Mouse (Mus musculus) neural tube, embryonic 11.5 days (tissue): ENCODE measurements around the gene Avpr1b. TPM values are rescaled to one million over a fixed set of nuclear protein-coding genes. Genes with fewer than 3 reads are reported as not detected.
"Not testable (repeated sequence)": the region's sequence is repeated elsewhere in the genome, so short reads cannot be mapped to it uniquely, and the experiment has no call there.

Experiments used
- ATAC-seq: fragments of 200-750 bp; cut with Nextera tagmentation; 2 replicates; pipeline ENCODE4 v1.8.0; 2017; ENCODE audit warnings: moderate number of reproducible peaks, mild to moderate bottlenecking, moderate TSS enrichment, moderate library complexity; ENCODE audit not compliant: insufficient read depth, low FRiP score, low TSS enrichment
- DNase-seq: peaks from one replicate; pipeline ENCODE4 v3.0.0-alpha.2; 2015; ENCODE audit warnings: low spot score
- H3K27ac ChIP-seq: fragments of 300-500 bp; sonication (generic); 2 replicates; pipeline ENCODE4 v1.5.1; 2014; ENCODE audit warnings: low read depth, mild to moderate bottlenecking, low read length
- H3K27me3 ChIP-seq: fragments of 300-500 bp; sonication (generic); 2 replicates; pipeline ENCODE4 v1.6.1; 2014; ENCODE audit warnings: mild to moderate bottlenecking, low read length, mixed read lengths; ENCODE audit not compliant: control insufficient read depth, insufficient read depth
- H3K36me3 ChIP-seq: fragments of 300-500 bp; sonication (generic); 2 replicates; pipeline ENCODE4 v1.6.1; 2014; ENCODE audit warnings: mild to moderate bottlenecking, low read length, moderate library complexity, mixed read lengths; ENCODE audit not compliant: control insufficient read depth, insufficient read depth
- H3K4me1 ChIP-seq: fragments of 300-500 bp; sonication (generic); 2 replicates; pipeline ENCODE4 v1.6.1; 2014; ENCODE audit warnings: low read length, mixed read lengths; ENCODE audit not compliant: control insufficient read depth, insufficient read depth
- H3K4me2 ChIP-seq: fragments of 300-500 bp; sonication (generic); 2 replicates; pipeline ENCODE4 v1.6.1; 2014; ENCODE audit warnings: low read depth, mild to moderate bottlenecking, moderate library complexity
- H3K4me3 ChIP-seq: fragments of 300-500 bp; sonication (generic); 2 replicates; pipeline ENCODE4 v1.5.1; 2014; ENCODE audit warnings: low read depth, low read length
- H3K9ac ChIP-seq: fragments of 300-500 bp; sonication (generic); 2 replicates; pipeline ENCODE4 v1.6.1; 2014; ENCODE audit warnings: mild to moderate bottlenecking, low read length
- H3K9me3 ChIP-seq: fragments of 300-500 bp; sonication (generic); 2 replicates; pipeline ENCODE4 v1.6.1; 2016; ENCODE audit warnings: low read length; ENCODE audit not compliant: control insufficient read depth
- WGBS: fragments of 180-500 bp; shearing (Covaris S2); extraction: QIAGEN DNeasy Blood & Tissue Kit; methylation state at CpG from one replicate; pipeline ENCODE4 v1.1.7; 2014; 5-methylcytosine and 5-hydroxymethylcytosine counted together
- polyA plus RNA-seq: library from polyadenylated mRNA; unstranded; fragments of >200 nt; fragmentation: Nextera tagmentation; extraction: Ambion mirVana; gene quantifications from 2 replicates; pipeline ENCODE4 v1.2.1, GENCODE M21; 2014

The Avpr1b gene
- polyA plus RNA-seq, 1 experiment from 2014 or later, result not detected

DNA sequence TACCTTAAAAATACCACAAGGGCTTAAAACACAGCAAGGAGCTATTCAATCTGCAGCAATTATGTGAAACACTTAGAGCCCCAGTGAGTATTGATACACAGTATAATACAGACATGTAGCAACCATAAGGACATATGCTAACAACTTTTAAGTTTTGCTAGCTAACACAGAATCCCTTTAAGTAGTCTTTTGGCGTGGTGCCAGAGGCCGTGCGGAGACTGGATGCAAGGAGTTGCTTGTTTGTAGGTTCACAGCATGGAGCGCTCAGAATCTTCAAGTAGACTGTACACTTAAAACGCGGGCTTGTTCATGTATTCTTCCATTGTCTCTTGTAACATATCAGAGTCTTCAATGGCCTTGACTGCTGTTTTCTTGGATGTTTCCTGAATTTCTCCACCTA lies 33.2 kb downstream of the Avpr1b start:
- ATAC-seq, H3K27ac ChIP-seq, H3K36me3 ChIP-seq, H3K9ac ChIP-seq, H3K4me3 ChIP-seq, H3K9me3 ChIP-seq, H3K4me1 ChIP-seq, H3K4me2 ChIP-seq, H3K27me3 ChIP-seq: not testable (repeated sequence)
- 88% methylated on average over 6 of the region's 6 CpGs for WGBS
- DNase-seq, result peak; percentile 20

- Histone ChIP-seq H3K9ac (no peak overlapping the region), H3K27ac (no peak overlapping the region), H3K27me3 (no peaks in the 10 kb centered on the region), H3K4me1 (no peaks in the 10 kb centered on the region), H3K4me2 (no peak overlapping the region), H3K9me3 (no peaks in the 10 kb centered on the region), H3K4me3 (no peak overlapping the region), H3K36me3 (no peaks in the 10 kb centered on the region)
- no peak for ATAC-seq
- no peak for DNase-seq
Observed at GRCm38 (mm10) chr1:131634495-131634894, 35.5 kb downstream of the Avpr1b start.

GRCm38 (mm10) chr1:131637791-131638540 lies 38.9 kb downstream of the Avpr1b start, which contains the start of gene Ctse:
Ctse (plus strand) TSS chr1:131638306.
- no peak within 1 kb of the TSS for H3K4me2 ChIP-seq
- no peaks in the 10 kb centered on the region for H3K9me3 ChIP-seq
- H3K4me3 ChIP-seq, result no peak within 1 kb of the TSS
- DNase-seq (no peak), ATAC-seq (no peak)
- H3K9ac ChIP-seq, result no peak within 1 kb of the TSS
- no peak within 1 kb of the TSS for H3K27ac ChIP-seq
- no peaks in the 10 kb centered on the region for H3K36me3 ChIP-seq
- no peaks in the 10 kb centered on the region for H3K4me1 ChIP-seq
- H3K27me3 ChIP-seq, result no peaks in the 10 kb centered on the region
- 86% methylated on average over 9 of the region's 9 CpGs for WGBS

DNA sequence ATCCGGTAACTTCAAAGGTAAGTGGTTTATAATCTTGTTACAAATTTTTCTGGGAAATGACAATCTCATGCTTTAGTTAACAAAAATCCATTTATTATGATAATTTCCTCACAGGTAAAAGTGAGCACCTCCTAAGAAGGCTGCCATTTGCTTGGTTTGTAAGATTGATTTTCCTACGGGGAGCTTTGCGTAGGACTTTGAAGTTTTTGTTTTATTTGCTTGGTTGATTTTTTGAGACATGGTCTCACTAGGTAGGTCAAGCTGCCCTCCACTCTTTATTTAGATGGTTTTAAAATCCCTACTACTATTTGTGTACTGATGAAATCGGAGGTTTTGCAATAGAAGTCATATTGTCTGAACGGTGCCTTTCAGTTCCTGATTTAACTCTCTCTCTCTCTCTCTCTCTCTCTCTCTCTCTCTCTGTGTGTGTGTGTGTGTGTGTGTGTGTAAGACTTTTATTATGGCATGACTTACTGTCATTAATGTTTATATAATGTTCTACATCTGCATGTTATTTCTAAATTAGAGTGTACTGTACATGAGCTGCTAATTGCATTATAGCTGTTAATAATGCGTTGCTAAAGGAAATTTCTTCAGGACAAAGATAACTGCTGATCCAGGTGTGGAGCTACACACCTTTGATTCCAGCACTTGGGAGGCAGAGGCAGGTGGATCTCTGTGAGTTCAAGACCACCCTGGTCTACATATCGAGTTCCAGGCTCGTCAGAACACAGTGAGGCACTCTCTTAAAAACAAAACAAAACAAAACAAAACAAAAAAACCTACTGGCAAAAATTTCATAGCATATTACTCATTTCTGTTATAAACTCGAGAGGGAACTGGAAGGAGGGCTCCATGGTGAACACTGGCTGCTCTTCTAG lies 39.7 kb downstream of the Avpr1b start:
- no peaks in the 10 kb centered on the region for H3K36me3 ChIP-seq
- H3K9me3 ChIP-seq, result no peaks in the 10 kb centered on the region
- 88% methylated on average over 9 of the region's 9 CpGs for WGBS
- ATAC-seq, result no peak
- no peak for DNase-seq
- no peaks in the 10 kb centered on the region for H3K27me3 ChIP-seq
- no peak overlapping the region for H3K9ac ChIP-seq
- H3K4me1 ChIP-seq, result no peaks in the 10 kb centered on the region
- H3K4me2 ChIP-seq, result no peak overlapping the region
- H3K27ac ChIP-seq, result no peak overlapping the region
- no peak overlapping the region for H3K4me3 ChIP-seq

DNA sequence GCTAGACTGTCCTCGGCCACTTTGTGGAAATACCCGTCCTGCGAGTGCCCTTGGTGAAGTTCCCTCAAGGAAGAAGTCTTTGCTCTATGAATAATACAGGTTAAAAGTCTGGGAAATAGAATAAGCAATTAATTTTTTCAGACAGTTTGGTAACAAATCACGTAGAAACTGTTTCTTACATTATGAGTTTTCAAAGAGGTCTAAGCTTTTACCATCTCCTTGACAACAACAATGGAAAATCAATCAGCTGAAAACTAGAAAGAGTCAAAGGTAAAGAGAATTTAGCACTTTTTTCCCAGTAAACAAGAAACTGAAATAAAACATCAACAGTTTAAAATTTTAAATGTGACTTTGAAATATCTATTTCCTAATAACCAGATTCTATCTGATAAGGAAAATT lies 41.0 kb downstream of the Avpr1b start:
- Histone ChIP-seq H3K36me3 (no peaks in the 10 kb centered on the region), H3K9me3 (no peaks in the 10 kb centered on the region), H3K4me2 (no peak overlapping the region), H3K27ac (no peak overlapping the region), H3K4me3 (no peak overlapping the region), H3K27me3 (no peaks in the 10 kb centered on the region), H3K9ac (no peak overlapping the region), H3K4me1 (no peaks in the 10 kb centered on the region)
- 86% methylated on average over 4 of the region's 4 CpGs for whole genome bisulfite sequencing
- ATAC-seq (no peak), DNase-seq (no peak)

- no peaks in the 10 kb centered on the region for H3K27me3 ChIP-seq
- H3K4me1 ChIP-seq, result no peaks in the 10 kb centered on the region
- DNase-seq (no peak), ATAC-seq (no peak)
- no peaks in the 10 kb centered on the region for H3K9me3 ChIP-seq
- no peak overlapping the region for H3K4me3 ChIP-seq
- H3K27ac ChIP-seq, result no peak overlapping the region
- no peaks in the 10 kb centered on the region for H3K36me3 ChIP-seq
- no peak overlapping the region for H3K4me2 ChIP-seq
- H3K9ac ChIP-seq, result no peak overlapping the region
- WGBS, result 94% methylated on average over 13 of the region's 13 CpGs
Observed at GRCm38 (mm10) chr1:131641565-131641964, 42.5 kb downstream of the Avpr1b start.

DNA sequence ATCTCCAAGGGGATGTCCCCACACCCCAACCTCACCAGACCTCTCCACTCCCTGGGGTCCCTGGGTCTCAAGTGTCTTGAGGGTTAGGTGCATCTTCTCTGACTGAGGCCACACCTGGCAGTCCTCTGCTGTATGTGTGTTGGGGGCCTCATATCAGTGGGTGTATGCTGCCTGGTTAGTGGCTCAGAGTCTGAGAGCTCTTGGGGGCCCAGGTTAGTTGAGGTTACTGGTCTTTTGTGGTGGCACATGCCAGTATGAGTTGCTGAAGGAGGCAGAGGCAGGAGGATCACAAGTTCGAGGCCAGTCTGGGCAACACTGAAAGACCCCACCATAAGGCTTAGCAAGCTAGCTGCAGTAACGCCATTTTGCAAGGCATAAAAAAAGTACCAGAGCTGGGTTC lies 43.2 kb downstream of the Avpr1b start:
- no peak for ATAC-seq
- no peaks in the 10 kb centered on the region for H3K36me3 ChIP-seq
- WGBS, result 100% methylated on average over 2 of the region's 2 CpGs

GRCm38 (mm10) chr1:131652670-131653443 lies 53.8 kb downstream of the Avpr1b start:
- Histone ChIP-seq H3K4me1 (no peaks in the 10 kb centered on the region), H3K4me3 (no peak overlapping the region), H3K4me2 (no peak overlapping the region), H3K9ac (no peak overlapping the region), H3K9me3 (no peaks in the 10 kb centered on the region), H3K27ac (no peak overlapping the region), H3K36me3 (no peaks in the 10 kb centered on the region), H3K27me3 (no peaks in the 10 kb centered on the region)
- WGBS, result 78% methylated on average over 11 of the region's 12 CpGs
- no peak for DNase-seq
- no peak for ATAC-seq

More for the DNA sequence above, 43.2 kb downstream of the Avpr1b start:
- Histone ChIP-seq H3K4me1 (no peaks in the 10 kb centered on the region), H3K4me2 (no peak overlapping the region), H3K9me3 (no peaks in the 10 kb centered on the region), H3K27me3 (no peaks in the 10 kb centered on the region), H3K4me3 (no peak overlapping the region), H3K27ac (no peak overlapping the region), H3K9ac (no peak overlapping the region)
- DNase-seq, result no peak
